Mouse (Mus musculus) ovary, adult 18-20 months (tissue): ENCODE measurements around the gene Cx3cr1.
A peak's percentile ranks its signal among the peaks of the same experiment; 100 is the strongest.

ENCODE experiments used
- DNase-seq: peaks from one replicate; pipeline ENCODE4 v3.0.0; 2022; ENCODE audit warnings: low spot score, mixed read lengths

Cx3cr1 gene

DNA sequence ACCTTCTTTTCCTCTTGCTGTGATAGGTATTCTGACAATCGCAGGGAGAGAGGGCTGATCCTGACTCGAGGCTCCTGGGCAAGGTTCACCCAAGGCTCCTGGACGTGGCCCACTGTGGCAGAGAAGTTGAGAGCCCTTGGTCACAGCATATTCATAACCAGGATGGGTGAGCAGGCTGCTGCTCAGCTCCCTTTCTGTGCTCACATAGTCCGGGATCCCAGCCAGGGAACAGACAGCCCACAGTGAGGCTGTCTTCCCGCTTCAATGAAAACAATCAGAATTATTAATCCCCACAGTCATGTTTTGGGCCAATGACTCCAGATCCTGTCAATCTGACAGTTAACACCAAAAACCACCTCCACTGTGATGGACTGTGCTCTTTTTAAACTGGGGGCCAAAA lies 12.3 kb upstream of the Cx3cr1 start:
- no peak for DNase-seq

DNA sequence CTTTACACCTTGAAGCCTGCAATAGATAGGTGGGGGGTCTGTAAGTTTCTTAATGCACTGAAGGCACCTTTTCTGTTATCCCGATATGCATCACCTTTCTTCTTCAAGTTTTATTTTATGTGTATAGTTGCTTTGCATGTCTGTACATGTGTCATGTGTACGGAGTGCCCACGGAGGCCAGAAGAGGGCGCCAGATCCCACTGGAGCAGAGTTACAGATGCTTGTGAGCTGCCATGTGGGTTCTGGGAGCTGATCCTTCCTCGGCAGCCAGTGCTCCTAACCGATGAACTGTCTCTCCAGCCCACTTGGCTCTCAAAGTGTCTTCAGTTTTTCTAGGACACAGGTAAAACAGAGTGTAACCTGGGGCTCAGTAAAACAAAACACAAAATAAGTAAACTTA lies 11.6 kb upstream of the Cx3cr1 start:
- no peak for DNase-seq

DNA sequence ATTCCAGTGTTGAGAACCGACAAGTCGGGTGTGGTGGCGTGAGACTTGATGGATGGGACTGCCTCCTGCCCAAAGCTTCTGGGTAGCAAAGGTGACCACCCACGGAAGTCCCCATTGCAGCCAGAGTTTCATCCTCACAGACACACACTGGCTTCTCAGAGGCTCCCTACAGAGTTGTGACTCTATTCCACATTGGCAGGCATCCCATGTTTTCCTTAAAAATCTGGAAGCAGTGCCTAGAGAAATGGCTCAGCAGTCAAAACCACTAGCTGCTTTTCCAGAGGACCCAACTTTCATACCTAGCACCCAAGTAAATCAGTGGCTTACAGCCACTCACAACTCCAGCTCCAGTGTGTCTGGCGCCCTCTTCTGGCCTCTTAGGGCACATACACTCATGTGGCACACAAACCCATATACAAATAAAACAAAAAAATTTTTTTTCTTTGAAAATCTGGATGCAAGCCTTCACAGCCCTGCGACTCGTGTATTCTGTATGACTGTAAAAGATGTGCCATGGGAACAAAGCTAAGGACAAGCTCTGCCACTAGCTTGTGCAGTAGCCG lies 10.9 kb upstream of the Cx3cr1 start:
- no peak for DNase-seq

DNA sequence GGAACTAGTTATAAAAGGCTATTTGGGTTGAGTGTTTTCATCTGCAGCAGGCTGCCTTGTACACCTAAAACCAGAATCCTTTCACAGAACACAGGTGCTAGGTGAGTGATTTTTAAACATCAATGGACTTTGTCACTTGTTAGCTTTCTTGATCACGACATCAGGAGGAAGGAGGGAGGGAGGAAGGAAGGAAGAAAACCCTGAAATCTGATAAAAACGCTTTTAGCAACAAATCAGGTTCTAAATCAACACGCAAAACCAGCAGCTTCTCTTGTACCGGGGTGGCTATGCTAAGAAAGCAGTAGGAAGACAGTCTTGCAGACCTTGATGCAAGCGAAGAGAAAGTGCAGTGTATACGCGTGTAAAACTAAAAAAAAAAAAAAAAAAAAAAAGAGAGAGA lies 10.2 kb upstream of the Cx3cr1 start:
- DNase-seq: no peak

DNA sequence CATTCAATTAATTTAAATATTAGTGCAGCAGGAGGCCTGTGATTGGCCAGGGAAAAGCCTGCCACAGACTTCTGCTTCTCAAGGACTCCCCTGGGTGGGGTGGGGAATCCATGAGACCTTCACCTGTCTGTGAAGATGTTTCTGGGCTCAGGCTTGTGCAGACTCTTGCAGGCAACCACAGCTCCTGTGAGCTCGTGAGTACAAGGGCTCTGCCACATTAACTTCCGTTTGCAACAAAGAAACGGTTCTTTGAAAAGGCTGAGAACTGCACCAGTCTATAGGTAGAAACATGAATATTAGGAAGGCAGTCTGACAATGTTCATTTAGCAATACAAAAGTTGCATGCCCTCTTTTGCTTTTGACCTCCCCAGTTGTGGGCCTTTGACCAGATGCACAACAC lies 8.6 kb upstream of the Cx3cr1 start:
- DNase-seq: no peak

DNA sequence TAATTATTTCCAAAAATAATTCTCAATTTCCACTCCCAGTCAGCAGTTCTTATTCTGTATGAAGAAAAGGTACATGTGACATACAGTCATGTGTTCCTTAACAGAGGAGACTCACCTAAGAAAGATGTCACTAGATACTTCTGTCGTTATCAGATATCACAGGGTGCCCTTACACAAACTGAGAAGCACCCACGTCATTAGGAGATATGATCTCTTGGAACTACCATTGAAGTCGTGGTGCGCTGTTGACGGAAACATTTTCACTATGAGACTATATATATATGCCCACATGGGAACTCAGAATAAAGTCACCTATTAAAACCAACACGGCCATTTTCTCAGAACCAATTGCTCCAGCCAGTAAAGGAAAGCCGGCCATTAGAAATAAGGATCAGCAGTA lies 4.8 kb upstream of the Cx3cr1 start:
- no peak for DNase-seq

DNA sequence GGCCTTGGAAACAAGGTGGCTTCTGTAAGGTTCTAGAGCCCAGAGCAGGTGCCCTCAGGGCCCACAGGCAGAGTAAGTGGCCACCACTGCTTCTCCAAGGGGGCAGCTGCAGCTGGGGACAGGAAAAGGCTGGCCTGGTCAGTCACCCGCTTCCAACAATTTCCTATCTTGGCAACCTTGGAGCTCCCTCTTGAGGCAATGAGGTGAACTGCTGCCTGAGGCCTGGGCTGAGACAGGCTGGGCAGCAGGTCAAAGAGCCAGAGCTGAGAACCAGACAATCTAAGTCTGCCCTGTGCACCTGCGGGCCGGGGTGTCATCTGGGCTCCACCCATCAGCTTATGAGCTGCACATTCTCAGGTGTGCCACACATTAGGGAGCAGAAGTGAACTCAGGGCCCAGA lies 3.5 kb upstream of the Cx3cr1 start:
- peak; percentile 41 for DNase-seq

DNA sequence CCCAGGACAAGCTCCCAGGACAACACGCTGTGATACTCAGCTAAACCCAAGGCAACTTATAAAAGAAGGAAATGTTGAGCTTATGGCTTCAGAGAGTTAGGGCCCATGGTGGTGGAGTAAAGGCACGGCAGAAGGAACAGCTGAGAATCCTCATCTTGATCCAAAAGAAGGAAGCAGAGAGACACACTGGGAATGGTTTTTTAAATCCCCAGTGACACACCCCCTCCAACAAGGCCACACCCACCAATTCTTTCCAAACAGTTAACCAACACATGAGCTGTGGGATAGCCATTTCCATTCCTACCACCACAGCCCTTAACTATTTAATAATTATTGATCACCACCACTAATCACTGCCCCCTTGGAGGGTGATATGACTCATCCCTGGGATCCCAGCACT lies 1.6 kb upstream of the Cx3cr1 start:
- DNase-seq: no peak

DNA sequence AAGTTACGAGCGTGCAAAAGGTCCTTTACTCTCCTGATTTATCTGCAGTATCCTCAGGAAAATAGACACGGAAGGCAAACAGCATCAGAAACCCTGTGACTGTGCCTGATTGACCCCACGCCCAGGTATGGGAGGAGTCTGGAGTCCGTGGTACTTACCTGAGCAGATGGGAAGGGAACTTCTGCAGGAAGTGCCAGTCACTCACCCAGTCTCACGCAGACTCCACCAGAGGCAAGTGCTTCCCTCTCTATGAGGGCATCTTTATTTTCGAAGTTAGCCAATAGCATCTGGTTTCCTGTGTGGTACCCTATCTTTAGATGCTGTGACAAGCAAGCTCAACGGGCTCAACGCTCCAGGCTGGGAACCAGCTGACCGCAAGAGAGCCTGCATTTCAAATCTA lies 1.6 kb downstream of the Cx3cr1 start:
- no peak for DNase-seq

DNA sequence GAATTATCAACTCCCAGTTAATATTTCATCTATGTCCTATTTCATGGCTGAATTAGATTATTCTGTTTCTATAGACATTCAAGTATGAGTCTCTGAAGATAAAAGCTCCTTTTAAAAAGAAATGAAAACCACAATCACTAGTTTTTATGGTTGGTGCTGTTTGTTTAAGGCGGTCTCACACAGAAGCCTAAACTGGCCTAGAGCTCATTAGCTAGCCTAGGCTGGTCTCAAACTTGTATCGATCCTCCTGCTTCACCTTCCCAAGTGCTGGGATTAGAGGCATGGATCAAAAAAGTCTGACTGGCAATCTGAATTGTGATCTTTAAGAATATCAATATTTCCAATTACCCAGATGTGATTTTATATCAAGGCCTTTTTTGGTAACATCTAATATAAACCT lies 2.1 kb downstream of the Cx3cr1 start:
- no peak for DNase-seq

DNA sequence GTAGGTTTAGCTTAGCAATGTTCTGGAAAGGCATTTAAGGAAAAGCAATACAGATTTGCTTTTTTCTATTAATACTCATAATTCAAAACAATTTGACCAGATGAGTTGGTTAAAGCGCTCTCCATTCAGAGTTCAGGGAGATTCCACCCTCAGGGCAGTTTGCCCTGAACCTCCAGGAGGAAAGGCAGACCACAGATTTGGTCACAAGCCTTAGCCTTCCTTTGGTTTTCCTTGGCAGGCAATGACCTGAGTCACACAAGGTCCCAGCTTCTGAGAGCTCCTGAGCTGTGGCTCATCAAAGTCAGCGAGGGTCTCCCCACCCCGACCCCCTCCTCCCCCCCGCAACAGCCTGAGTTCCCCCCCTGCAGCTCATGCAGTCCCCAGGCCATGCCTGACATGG lies 5.4 kb downstream of the Cx3cr1 start:
- no peak for DNase-seq

DNA sequence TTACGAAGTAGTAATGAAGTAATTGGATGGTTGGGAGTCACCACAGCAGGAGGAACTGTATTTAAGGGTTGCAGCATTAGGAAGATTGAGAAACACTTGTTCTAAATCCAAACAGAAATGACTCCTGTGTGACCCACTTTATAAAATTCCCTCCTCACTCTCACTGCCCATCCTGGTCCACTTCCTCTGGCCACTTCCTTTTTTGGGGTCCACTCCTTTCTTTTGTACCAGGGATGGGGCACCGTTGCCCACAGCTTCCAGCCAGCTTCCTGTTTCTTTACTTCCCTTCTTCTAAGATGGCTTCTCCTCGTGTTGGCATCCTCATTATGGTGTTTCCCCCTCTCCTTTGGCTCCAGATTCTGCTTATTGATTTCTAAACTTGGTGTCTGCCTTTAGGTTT lies 10.9 kb downstream of the Cx3cr1 start:
- no peak for DNase-seq

DNA sequence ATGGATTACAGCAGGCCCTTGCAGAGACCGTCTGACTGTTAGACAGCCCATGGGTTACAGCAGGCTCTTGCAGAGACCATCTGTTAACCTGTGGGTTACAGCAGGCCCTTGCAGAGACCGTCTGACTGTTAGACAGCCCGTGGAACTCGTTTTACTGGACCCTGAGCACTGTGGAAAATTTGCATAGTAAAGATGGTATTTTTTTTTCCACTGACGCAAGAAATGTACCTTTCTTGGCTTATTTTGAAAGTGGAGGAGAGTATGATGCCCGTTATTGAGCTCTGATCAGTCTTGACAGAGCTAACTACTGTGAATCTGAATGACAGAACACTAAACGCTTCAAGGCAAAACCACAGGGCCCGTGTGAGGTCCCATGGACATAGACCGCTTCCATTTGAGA lies 13.5 kb downstream of the Cx3cr1 start:
- DNase-seq: no peak

DNA sequence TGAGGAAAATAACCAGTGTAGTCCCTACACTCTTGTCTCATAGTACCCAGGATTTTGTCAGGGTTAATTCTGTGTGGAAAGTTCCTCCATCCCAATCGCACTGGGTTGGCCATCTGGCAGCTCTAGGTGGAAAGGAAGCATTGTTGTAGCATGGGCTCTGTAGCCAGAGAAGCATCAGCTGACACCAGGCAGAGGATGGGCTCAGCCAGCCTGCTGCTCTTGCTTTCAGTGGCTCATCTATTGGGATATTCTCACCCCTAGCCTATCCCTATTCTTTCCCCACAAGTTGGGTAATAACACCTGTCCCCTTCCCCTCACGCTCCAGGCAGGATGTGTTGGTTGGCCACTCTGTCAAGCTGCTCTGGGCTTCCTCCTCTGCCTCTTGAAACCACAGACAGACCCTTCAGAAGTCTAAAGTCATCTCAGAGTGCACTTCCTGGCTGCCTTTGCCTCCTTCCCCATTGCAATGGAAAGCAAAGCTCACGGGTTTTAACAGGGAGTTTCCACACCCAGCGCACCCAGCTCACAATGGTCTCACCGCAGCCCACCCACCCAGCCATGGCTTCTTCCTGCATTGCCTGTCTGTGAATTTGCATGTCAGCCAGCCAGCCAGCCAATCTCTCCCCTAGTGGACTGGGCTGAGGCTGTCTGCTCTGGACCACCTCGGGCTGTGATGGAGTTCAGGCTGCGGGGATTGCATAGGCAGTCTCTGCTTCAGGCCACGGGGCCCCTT lies 15.0 kb downstream of the Cx3cr1 start:
- DNase-seq: no peak

DNA sequence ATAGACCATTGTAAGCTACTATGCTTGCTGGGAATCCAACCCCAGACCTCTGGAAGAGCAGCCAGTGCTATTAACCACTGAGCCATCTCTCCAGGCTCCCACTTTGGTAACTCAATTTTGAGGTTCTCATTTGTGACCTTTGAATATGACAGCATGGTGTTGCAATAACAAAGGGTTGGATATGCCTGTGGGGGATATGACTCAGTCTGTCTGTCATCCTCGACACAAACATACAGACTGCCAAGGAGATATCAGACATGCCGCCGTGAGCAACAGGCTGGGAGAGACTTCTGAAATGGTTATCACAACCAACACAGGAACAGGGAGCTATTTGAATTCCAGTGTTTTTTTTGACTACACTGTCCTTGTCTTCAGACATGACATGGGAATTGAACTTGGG lies 20.3 kb downstream of the Cx3cr1 start:
- no peak for DNase-seq

DNA sequence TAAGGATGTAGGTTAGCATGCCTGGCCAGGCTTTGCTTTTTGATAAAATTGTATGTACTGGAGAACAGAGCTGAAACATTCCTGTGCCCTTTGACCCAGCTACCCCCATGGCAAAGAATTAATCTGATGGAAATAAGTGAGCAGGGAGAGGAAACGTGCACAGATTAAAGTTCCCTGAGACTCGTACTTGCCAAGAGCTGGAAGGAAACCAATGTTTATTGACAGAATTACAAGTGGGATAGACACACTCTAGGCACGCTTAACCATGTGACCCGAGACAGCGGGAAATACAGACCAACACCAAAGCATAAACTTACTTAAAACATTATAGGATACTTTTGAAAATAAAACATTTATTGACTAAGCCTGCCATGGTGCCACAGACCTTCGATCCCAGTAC lies 21.2 kb downstream of the Cx3cr1 start:
- no peak for DNase-seq

DNA sequence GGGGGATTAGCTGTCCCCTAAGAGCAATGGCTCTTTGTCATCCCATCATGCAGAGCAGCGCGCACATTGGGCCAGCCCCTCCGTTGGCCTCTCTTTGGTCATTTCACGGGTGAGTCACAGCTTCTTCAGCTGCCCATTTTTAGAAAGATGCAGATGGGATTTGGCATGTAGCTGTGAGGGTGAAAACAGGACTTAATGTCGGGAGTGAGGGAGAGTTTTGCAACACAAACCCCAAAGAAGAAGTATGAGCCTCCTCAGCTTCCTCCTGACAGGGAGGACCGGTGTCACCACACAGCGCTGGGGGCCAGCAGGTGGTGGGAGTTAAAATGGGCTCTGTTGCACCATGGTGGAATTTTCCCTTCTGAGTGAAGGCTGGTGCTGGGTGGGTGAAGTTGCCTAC lies 26.6 kb downstream of the Cx3cr1 start:
- no peak for DNase-seq

DNA sequence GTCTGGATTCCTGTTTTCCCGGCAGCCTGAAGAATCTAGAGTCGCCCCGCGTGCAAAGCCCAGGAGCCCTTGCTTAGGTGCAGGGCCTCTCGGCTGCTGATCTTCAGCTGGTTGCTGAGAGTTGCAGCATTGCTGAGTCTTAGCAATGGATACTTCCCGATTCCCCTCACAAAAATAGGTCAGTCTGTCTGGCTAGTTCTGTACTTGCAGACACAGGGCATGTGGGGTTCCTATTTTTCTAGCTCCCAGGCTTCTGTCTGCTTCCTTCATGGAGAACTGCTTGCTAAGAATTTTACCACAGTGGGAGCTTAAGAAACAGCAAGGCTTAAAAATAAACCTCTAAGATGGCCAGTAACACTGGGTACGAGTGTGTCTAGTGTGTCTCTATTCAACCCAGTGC lies 32.3 kb downstream of the Cx3cr1 start:
- no peak for DNase-seq

DNA sequence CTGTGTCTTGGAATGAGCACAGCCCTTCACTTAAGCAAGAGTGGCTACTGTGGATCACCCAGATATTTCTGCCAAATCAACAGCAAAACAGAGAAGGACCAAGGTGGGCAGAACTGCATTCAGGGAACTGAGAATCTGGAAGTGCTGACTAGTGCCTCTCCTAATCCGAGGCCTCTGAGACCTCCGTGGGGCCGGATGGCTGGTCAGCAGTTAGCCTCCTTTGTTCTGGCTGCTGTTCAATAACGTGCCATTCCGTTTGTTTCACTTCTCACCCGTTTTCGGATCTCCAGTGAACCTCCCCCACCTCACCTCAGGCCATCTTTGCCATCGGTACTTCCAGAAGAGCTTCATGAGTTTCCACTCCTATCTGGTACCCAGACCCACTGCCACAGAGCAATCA lies 35.3 kb downstream of the Cx3cr1 start:
- no peak for DNase-seq

DNA sequence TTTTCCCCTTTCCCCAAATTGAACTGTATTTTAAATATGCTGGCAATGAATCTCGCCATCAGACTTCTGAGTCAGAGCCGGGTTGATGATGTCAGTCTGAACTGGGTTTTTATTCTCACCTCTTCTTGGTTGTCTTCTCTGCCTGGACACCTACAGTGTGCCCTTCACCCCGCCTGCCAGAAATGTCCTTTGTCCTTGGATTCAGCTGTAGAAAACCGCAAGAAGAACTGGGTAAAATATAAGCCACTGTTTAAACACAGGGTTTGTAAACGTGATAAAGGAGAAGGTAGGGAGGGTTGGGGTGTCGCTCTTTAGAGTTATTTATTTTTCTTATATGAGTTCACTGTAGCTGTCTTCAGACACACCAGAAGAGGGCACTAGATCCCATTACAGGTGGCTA lies 37.0 kb downstream of the Cx3cr1 start:
- no peak for DNase-seq

DNA sequence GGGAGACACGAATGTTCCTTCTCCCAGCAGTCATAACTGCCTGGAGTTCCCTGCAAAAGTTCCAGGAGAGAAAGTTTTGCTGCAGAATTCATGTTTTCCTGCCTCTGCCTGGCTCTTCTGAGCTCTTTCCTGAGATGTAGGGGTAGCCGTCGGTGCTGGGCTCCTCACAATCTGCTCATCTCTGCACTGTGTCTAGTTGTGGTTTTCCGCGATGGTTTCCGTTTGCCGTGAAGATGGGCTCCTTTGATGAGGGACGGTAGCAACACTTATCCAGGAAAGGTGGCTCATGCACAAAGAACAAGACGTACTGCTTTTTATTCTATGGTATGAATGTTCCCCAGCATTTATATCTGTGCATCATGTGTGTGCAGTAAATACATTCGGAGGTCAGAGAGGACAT lies 39.3 kb downstream of the Cx3cr1 start:
- DNase-seq: no peak

DNA sequence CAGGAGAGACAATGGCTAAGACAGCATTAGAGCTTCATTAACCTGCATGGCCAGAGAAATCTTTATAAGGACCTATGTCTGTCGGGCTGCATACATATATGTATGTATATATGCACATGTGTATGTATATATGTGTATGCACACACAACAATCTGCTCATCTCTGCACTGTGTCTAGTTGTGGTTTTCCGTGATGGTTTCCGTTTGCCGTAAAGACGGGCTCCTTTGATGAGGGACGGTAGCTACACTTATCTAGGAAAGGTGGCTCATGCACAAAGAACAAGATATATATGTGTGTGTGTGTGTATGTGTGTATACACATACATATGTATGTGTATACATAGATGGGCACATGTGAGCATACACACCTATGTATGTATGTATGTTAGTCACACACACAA lies 39.8 kb downstream of the Cx3cr1 start:
- no peak for DNase-seq

DNA sequence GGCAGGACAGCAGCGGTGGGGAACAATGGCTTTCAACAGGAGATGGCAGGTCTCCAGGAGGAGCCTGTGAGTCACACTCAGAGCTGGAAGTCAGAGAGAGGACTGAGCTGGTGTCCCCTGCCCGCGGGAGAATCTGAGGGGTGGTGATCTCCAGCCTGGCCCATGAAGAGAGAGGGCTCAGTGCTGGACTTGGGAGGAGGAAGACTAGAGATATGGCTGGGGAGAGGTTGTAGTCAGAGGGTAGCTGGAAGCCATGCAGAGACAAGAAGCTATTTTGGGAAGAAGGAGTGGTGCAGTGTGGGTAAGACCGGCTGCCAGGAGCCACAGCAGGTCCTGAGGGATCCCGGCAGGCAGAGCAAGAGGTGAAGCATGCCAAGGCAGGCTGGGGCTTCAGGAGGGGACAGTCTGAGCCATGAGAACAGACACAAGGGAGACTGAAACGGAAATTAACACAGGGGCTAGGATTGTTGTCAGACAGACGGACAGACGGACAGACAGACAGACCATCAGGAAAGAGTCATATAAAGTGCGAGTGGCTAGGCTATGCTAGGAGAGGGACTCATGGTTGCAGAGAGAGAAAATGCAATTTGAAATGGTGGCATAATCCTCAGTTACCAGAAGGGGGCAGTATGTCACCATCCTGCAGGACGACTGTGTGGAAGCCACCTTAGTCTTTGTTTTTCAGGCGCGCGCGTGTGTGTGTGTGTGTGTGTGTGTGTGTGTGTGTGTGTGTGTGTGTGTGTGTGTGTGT lies 42.1 kb downstream of the Cx3cr1 start:
- DNase-seq: no peak

DNA sequence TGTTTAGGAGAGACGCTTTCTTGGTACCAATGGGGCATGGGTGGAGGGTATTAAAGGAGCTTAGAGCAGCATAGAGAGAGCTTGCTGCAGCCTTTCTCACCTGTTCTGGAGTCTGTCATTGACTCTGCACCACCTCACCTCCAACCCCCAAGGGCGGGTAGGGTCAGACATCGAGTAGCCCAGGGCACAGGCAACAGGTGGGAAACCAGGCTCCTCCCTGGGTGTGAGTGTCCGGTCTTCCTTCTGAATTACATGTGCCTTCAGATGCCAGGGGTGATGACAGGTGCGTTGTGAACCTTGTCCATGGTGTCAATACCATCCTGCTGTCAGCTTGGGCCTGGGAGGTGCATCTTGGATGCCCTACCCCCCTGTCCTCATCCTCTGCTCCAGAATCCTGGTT lies 45.1 kb downstream of the Cx3cr1 start:
- no peak for DNase-seq
